Mouse (Mus musculus): ENCODE measurements around the gene Sag. TPM values are rescaled to one million over a fixed set of nuclear protein-coding genes. Genes with fewer than 3 reads are reported as not detected.
A peak's percentile ranks its signal among the peaks of the same experiment; 100 is the strongest.

Gene Sag
- polyA plus RNA-seq, 1 experiment from 2014 or later: 3.0 TPM

DNA sequence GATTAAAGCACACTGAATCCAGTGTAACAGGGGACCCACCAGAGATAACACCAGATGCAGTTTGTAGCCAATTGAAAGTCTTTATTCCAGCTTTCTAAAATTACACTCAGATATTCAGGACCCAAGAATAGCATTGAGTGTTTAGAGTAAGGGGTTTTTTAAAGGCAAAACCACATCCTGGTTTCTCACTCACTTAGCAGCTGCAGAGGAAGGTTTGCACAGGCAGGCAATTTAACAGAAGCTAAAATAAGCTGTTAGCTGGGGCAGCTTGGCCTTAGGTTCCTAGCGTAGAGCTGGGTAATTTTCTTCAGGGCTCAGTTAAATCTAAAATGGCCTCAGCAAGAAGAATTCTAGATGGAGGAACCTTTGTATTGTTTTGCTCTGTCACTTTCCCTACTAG is 63.2 kb downstream of the Sag start:
- DNase-seq (ENCODE audit: low spot score): no peak
- ATAC-seq (replicated peaks; ENCODE audit: low FRiP score): no peak
- H3K36me3 ChIP-seq (ENCODE audit: control insufficient read depth, insufficient read depth, low read length): no peaks in the 10 kb centered on the region
- no peak overlapping the region for H3K4me2 ChIP-seq
- H3K27me3 ChIP-seq (replicated peaks; ENCODE audit: control insufficient read depth, insufficient read depth, low read length): no peaks in the 10 kb centered on the region
- H3K9me3 ChIP-seq (ENCODE audit: control insufficient read depth, low read length): no peaks in the 10 kb centered on the region
- H3K27ac ChIP-seq (ENCODE audit: low read depth, low read length): no peak overlapping the region
- no peak overlapping the region for H3K9ac ChIP-seq (ENCODE audit: low read depth, low read length)
- H3K4me3 ChIP-seq (ENCODE audit: low read depth, low read length): no peak overlapping the region
- peaks cover 18% of the 10 kb centered on the region for H3K4me1 ChIP-seq (replicated peaks; ENCODE audit: control insufficient read depth, insufficient read depth, low read length)
- 76% methylated on average over 1 of the region's 1 CpGs for WGBS

- Histone ChIP-seq H3K36me3 (ENCODE audit: control insufficient read depth, insufficient read depth, low read length) (no peaks in the 10 kb centered on the region), H3K9me3 (ENCODE audit: control insufficient read depth, low read length) (no peaks in the 10 kb centered on the region), H3K9ac (ENCODE audit: low read depth, low read length) (no peak overlapping the region), H3K4me3 (ENCODE audit: low read depth, low read length) (no peak overlapping the region), H3K4me2 (no peak overlapping the region), H3K27ac (ENCODE audit: low read depth, low read length) (no peak overlapping the region), H3K27me3 (replicated peaks; ENCODE audit: control insufficient read depth, insufficient read depth, low read length) (no peaks in the 10 kb centered on the region), H3K4me1 (replicated peaks; ENCODE audit: control insufficient read depth, insufficient read depth, low read length) (peaks cover 26% of the 10 kb centered on the region)
- no peak for DNase-seq (ENCODE audit: low spot score)
- no peak for ATAC-seq (replicated peaks; ENCODE audit: low FRiP score)
Observed at GRCm38 (mm10) chr1:87871546-87871945, 68.1 kb downstream of the Sag start.

- Histone ChIP-seq H3K27me3 (replicated peaks; ENCODE audit: control insufficient read depth, insufficient read depth, low read length) (no peaks in the 10 kb centered on the region), H3K4me1 (replicated peaks; ENCODE audit: control insufficient read depth, insufficient read depth, low read length) (peaks cover 38% of the 10 kb centered on the region), H3K4me3 (ENCODE audit: low read depth, low read length) (no peak overlapping the region), H3K9me3 (ENCODE audit: control insufficient read depth, low read length) (no peaks in the 10 kb centered on the region), H3K27ac (ENCODE audit: low read depth, low read length) (no peak overlapping the region), H3K36me3 (ENCODE audit: control insufficient read depth, insufficient read depth, low read length) (no peaks in the 10 kb centered on the region), H3K4me2 (no peak overlapping the region; the same call in 1 of the 2 replicates), H3K9ac (ENCODE audit: low read depth, low read length) (no peak overlapping the region)
- DNase-seq (ENCODE audit: low spot score) (no peak), ATAC-seq (replicated peaks; ENCODE audit: low FRiP score) (no peak; the same call in 1 of the 2 replicates)
Observed at GRCm38 (mm10) chr1:87873081-87873480, 69.6 kb downstream of the Sag start.

- H3K27ac ChIP-seq (ENCODE audit: low read depth, low read length): no peak overlapping the region
- no peaks in the 10 kb centered on the region for H3K27me3 ChIP-seq (replicated peaks; ENCODE audit: control insufficient read depth, insufficient read depth, low read length)
- H3K9me3 ChIP-seq (ENCODE audit: control insufficient read depth, low read length): no peaks in the 10 kb centered on the region
- DNase-seq (ENCODE audit: low spot score) (no peak), ATAC-seq (replicated peaks; ENCODE audit: low FRiP score) (no peak)
- peaks cover 2% of the 10 kb centered on the region; the same call in 1 of the 2 replicates for H3K36me3 ChIP-seq (ENCODE audit: control insufficient read depth, insufficient read depth, low read length)
- no peak overlapping the region for H3K4me2 ChIP-seq
- WGBS: 65% methylated on average over 1 of the region's 1 CpGs
- H3K4me1 ChIP-seq (replicated peaks; ENCODE audit: control insufficient read depth, insufficient read depth, low read length): peaks cover 56% of the 10 kb centered on the region
- no peak overlapping the region for H3K4me3 ChIP-seq (ENCODE audit: low read depth, low read length)
- no peak overlapping the region for H3K9ac ChIP-seq (ENCODE audit: low read depth, low read length)
Observed at GRCm38 (mm10) chr1:87876065-87876464, 72.6 kb downstream of the Sag start.

- no peaks in the 10 kb centered on the region for H3K9me3 ChIP-seq (ENCODE audit: control insufficient read depth, low read length)
- peak overlapping the region; percentile 15 for H3K4me2 ChIP-seq
- H3K27me3 ChIP-seq (replicated peaks; ENCODE audit: control insufficient read depth, insufficient read depth, low read length): no peaks in the 10 kb centered on the region
- whole genome bisulfite sequencing: 30% methylated on average over 9 of the region's 9 CpGs
- H3K4me1 ChIP-seq (replicated peaks; ENCODE audit: control insufficient read depth, insufficient read depth, low read length): peaks cover 56% of the 10 kb centered on the region
- peaks cover 2% of the 10 kb centered on the region; the same call in 1 of the 2 replicates for H3K36me3 ChIP-seq (ENCODE audit: control insufficient read depth, insufficient read depth, low read length)
- H3K27ac ChIP-seq (ENCODE audit: low read depth, low read length): peak overlapping the region; percentile 40; the same call in 1 of the 2 replicates
- peak; percentile 33 for ATAC-seq (replicated peaks; ENCODE audit: low FRiP score)
- no peak overlapping the region for H3K9ac ChIP-seq (ENCODE audit: low read depth, low read length)
- no peak for DNase-seq (ENCODE audit: low spot score)
- H3K4me3 ChIP-seq (ENCODE audit: low read depth, low read length): no peak overlapping the region
Observed at GRCm38 (mm10) chr1:87877552-87878283, 74.2 kb downstream of the Sag start.

DNA sequence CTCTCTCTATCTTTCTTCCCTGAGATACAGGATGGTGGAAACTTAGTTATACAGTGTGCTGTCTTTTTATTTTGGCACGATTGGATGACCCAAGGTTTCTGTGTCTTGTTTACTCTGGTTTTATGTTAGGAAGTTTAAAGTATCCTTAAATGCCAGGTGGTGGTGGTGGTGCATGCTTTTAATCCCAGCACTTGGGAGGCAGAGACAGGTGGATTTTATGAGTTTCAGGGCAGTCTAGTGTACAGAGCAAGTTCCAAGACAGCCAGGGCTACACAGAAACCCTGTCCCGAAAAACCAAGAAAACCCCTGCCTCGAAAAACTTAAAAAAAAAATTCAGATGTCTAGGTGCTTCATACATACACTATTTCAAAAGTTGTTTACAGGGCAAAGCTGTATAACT is 75.6 kb downstream of the Sag start:
- ATAC-seq (replicated peaks; ENCODE audit: low FRiP score): no peak
- H3K4me1 ChIP-seq (replicated peaks; ENCODE audit: control insufficient read depth, insufficient read depth, low read length): peaks cover 47% of the 10 kb centered on the region
- H3K27me3 ChIP-seq (replicated peaks; ENCODE audit: control insufficient read depth, insufficient read depth, low read length): no peaks in the 10 kb centered on the region
- H3K4me3 ChIP-seq (ENCODE audit: low read depth, low read length): no peak overlapping the region
- no peak overlapping the region for H3K9ac ChIP-seq (ENCODE audit: low read depth, low read length)
- peaks cover 5% of the 10 kb centered on the region; the same call in 1 of the 2 replicates for H3K36me3 ChIP-seq (ENCODE audit: control insufficient read depth, insufficient read depth, low read length)
- 83% methylated on average over 3 of the region's 3 CpGs for WGBS
- DNase-seq (ENCODE audit: low spot score): no peak
- H3K4me2 ChIP-seq: no peak overlapping the region; the same call in 1 of the 2 replicates
- no peaks in the 10 kb centered on the region for H3K9me3 ChIP-seq (ENCODE audit: control insufficient read depth, low read length)
- 0 out of 2 replicates have a peak overlapping the region, but pooled peaks have one; percentile 34 for H3K27ac ChIP-seq (ENCODE audit: low read depth, low read length)

GRCm38 (mm10) chr1:87879494-87880325 is 76.2 kb downstream of the Sag start:
- Histone ChIP-seq H3K36me3 (ENCODE audit: control insufficient read depth, insufficient read depth, low read length) (peaks cover 5% of the 10 kb centered on the region; the same call in 1 of the 2 replicates), H3K9ac (ENCODE audit: low read depth, low read length) (no peak overlapping the region), H3K27me3 (replicated peaks; ENCODE audit: control insufficient read depth, insufficient read depth, low read length) (no peaks in the 10 kb centered on the region), H3K9me3 (ENCODE audit: control insufficient read depth, low read length) (no peaks in the 10 kb centered on the region), H3K4me2 (no peak overlapping the region), H3K4me3 (ENCODE audit: low read depth, low read length) (no peak overlapping the region), H3K4me1 (replicated peaks; ENCODE audit: control insufficient read depth, insufficient read depth, low read length) (peaks cover 45% of the 10 kb centered on the region), H3K27ac (ENCODE audit: low read depth, low read length) (peak overlapping the region; percentile 32; the same call in 1 of the 2 replicates)
- WGBS: 56% methylated on average over 3 of the region's 3 CpGs
- DNase-seq (ENCODE audit: low spot score) (no peak), ATAC-seq (replicated peaks; ENCODE audit: low FRiP score) (no peak)

DNA sequence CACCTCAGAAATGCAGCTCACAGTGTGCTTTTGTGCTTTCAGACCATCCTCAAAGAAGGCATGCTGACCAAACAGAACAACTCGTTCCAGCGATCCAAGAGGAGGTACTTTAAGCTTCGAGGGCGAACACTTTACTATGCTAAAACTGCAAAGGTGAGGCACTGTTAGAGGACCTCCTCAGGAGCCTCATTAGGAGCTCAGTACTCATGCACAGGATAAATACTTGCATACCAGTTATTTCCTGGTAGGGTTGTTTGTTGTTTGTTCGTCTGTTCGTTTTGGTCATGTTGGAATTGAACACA is 76.8 kb downstream of the Sag start:
- H3K9me3 ChIP-seq (ENCODE audit: control insufficient read depth, low read length): no peaks in the 10 kb centered on the region
- ATAC-seq (replicated peaks; ENCODE audit: low FRiP score): no peak
- no peak overlapping the region for H3K4me2 ChIP-seq
- WGBS: 86% methylated on average over 6 of the region's 6 CpGs
- H3K9ac ChIP-seq (ENCODE audit: low read depth, low read length): no peak overlapping the region
- H3K4me1 ChIP-seq (replicated peaks; ENCODE audit: control insufficient read depth, insufficient read depth, low read length): peaks cover 43% of the 10 kb centered on the region
- no peak overlapping the region for H3K4me3 ChIP-seq (ENCODE audit: low read depth, low read length)
- H3K36me3 ChIP-seq (ENCODE audit: control insufficient read depth, insufficient read depth, low read length): peaks cover 7% of the 10 kb centered on the region; the same call in 1 of the 2 replicates
- H3K27ac ChIP-seq (ENCODE audit: low read depth, low read length): no peak overlapping the region
- no peak for DNase-seq (ENCODE audit: low spot score)
- no peaks in the 10 kb centered on the region for H3K27me3 ChIP-seq (replicated peaks; ENCODE audit: control insufficient read depth, insufficient read depth, low read length)
